Mouse (Mus musculus) embryonic fibroblast, embryonic 13.5 days (primary cell): ENCODE data around the gene Cerk.

Source experiments
- CTCF ChIP-seq: IDR thresholded peaks from 2 replicates; pipeline ENCODE4 v1.5.1; 2011; ENCODE audit warnings: mild to moderate bottlenecking, control low read depth, low read length, moderate library complexity, borderline replicate concordance; ENCODE audit not compliant: insufficient read depth
- POLR2A ChIP-seq: IDR thresholded peaks from 2 replicates; pipeline ENCODE4 v1.6.1; 2011; ENCODE audit warnings: low read depth, mild to moderate bottlenecking, control low read depth, low read length, moderate library complexity

DNA sequence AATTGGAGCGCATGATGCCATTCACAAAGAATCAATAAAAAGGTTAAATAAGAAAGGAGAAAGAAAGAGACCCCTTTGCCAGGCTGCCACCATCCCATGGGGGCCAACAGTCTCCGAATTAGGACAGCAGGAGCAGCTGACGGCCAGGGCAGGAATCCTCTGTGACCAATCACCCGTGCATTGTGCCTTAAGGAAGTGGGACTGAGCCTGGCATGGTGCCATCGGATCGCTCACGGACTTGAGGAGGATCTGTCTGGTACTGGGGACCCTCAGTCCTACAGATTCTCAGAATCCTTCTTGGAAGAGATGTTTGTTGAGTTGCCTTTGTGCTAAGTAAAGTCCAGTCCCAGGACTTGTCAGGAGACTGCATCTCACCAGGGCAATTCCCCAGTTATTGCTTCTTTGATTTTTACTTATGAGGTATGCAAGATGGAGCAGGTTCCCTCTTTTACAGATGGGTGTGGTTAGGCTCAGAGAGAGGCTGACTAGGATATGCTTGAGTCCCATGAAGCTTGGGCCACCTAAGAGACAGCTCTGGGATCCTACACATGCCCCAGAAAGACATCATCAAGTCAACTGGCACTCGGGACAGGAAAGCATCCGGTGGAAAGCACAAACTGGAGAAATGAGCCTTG lies 15.9 kb upstream of the Cerk start:
- TF ChIP-seq CTCF (no peak), POLR2A (no peak)
